Mouse (Mus musculus) lung, adult 2 months (tissue): ENCODE data around the gene Plekhj1.

Source experiments
- CTCF ChIP-seq: fragments of 200-500 bp; IDR thresholded peaks from 2 replicates; pipeline ENCODE4 v1.5.1; 2011; ENCODE audit warnings: mild to moderate bottlenecking, low read length, control low read depth; ENCODE audit not compliant: insufficient read depth
- POLR2A ChIP-seq: fragments of 200-500 bp; IDR thresholded peaks from 2 replicates; pipeline ENCODE4 v1.6.1; 2011; ENCODE audit warnings: low read depth, mild to moderate bottlenecking, control low read depth, low read length, borderline replicate concordance; ENCODE audit errors: extremely low read depth

DNA sequence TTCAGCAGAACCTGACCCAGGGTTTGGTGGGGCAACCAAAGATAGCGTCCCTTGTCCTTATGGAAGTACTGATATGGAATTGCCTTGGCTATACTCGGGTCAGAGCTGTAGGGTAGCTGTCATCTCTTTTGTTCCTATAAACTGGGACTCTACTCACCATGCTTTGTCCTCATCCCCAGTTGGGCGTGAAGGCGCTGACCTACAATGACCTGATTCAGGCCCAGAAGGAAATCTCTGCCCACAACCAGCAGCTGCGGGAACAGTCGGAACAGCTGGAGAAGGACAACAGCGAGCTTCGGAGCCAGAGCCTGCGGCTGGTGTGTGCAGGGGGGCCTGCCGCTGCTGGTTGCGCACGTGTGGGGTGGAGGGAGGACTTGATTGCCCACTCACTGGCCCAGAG is 13.6 kb downstream of the Plekhj1 start:
- TF ChIP-seq CTCF (no peak), POLR2A (no peak)
